Mouse (Mus musculus): ENCODE measurements around the gene Ugdh.
A peak's percentile ranks its signal among the peaks of the same experiment; 100 is the strongest.

Ugdh gene

DNA sequence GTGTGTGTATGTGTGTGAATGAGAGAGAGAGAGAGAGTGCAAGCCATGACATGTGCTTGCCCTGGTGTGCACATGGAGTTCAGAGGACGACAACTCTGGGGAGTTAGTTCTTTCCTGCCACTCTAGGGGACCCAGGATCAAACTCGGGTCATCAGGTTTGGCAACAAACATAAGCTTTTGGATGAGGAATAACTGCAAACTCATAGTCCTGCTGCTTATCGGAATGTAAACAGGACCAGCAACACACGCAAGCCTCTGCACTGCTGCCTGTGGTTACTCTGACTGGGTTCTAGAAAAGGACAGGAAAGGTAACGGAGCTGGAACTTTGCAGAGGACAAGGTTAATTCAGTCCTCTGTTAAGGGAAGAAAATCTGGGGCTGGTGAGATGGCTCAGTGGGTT lies 10.5 kb downstream of the Ugdh start:
- no peak for DNase-seq

- peak; percentile 58 to 70 for DNase-seq
Measured at GRCm38 (mm10) chr5:65424215-65424614, 11.5 kb downstream of the Ugdh start.

GRCm38 (mm10) chr5:65422803-65423202 lies 12.9 kb downstream of the Ugdh start:
- peak; percentile 46 to 56 for DNase-seq

- peak in 1 of 2 experiments; percentile 26 for DNase-seq
Measured at GRCm38 (mm10) chr5:65420822-65421221, 14.9 kb downstream of the Ugdh start.

- no peak for DNase-seq
Measured at GRCm38 (mm10) chr5:65419136-65419535, 16.6 kb downstream of the Ugdh start.

DNA sequence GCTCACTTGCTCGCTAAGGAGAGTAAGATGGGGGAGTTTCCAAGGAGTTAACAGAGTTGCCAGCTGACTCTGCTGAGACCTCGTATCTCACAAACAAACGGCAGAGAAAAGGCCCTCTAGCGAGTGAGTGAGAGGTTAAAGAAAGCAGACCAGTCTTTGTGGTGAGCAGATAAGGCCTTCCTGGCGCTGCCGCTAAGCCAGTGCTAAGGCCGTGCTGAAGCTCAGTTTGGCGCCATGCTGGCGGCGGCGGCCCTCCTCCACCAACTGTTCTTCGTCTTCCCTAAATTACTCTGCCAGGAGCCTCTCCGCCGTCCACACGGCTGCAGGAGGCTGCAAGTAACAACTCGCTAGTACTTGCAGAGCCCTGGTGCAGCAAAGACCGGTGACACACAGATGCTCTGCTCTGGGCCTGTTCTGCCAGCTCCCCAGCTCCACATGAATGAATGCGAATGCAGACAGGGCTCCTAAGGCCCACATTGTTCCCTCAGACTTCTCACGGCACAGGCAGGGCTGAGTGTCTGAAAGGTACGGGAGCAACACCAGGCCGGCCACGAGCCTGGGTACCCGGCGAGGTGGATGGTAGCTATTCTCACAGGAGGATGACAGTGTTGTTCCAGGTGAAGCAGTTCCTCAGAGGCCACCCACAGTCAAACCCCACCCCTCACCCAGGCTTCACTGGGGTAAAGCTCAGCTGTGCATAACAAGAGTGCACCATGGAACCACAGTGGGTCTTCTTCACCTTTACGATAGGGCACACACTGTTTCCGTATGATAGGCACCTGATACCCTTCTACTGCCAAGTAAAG lies 19.9 kb downstream of the Ugdh start:
- no peak for DNase-seq

- no peak for DNase-seq
Measured at GRCm38 (mm10) chr5:65407989-65408388, 27.8 kb downstream of the Ugdh start.

DNA sequence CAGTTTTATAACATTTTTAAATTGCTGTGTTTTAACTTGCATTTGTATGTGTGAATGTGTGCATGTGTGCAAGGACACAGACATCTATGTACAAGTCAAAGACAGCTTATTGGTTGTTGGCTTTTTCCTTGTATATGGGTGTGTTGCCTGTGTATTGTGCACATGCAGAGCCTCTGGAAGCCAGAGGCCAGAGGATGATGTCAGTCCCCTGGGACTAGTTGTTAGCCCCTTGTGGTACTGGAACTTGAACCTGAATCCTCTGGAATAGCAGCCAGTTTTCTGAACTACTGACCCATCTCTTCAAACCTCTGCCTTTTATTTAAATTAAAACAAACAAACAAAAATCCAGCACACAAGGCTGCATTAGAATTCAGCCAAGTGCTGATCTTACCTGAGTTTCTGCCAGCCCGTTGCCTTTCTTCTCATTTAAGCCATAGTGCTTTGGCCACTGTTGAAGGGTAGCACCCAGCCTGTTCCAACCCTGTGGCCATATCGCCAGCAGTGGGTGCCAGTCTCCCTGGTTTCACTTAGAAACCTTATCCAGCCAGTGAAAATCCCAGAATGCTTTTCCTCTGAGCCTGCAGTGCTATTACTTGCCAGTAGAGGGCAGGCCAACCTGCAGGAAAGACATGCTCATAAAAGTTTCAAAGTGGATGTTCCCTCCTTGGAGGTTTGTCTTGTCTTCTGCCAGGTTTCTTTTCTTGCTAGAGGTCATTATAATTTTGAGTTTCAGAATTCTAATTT lies 34.3 kb downstream of the Ugdh start:
- DNase-seq = peak; percentile 86 to 90

DNA sequence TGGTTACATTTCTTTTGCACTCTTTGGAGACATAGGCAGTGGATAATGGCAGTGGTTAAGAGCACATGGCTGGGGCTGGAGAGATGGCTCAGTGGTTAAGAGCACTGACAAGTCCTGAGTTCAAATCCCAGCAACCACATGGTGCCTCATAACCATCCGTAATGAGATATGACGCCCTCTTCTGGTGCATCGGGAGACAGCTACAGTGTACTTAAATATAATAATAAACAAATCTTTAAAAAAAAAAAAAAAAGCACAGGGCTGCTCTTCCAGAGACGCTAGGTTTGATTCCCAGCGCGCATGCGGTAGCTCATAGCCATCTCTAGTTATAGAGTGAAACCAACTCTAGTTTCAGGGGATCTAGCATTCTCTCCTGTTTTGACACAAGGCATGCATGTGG lies 41.3 kb downstream of the Ugdh start:
- no peak for DNase-seq

DNA sequence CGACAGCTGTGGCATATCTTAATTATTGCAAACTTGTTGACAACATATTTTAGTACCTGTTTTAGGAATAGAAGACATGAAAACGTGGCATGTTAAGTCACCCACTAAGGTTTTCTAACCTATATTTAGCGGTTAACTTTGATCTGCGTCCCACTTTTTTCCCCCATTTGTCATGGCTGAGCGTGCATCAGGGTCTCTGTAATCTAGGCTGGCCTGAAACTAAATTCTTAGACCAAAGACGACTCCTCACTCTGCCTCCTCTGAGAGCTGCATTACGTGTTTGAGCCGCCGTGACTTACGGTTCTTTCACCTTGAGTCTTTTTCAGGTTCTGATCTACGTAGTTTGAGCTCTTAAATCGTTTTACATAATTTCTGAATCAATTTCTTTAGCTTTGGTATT lies 44.0 kb downstream of the Ugdh start:
- DNase-seq = peak in 1 of 2 experiments; percentile 6

DNA sequence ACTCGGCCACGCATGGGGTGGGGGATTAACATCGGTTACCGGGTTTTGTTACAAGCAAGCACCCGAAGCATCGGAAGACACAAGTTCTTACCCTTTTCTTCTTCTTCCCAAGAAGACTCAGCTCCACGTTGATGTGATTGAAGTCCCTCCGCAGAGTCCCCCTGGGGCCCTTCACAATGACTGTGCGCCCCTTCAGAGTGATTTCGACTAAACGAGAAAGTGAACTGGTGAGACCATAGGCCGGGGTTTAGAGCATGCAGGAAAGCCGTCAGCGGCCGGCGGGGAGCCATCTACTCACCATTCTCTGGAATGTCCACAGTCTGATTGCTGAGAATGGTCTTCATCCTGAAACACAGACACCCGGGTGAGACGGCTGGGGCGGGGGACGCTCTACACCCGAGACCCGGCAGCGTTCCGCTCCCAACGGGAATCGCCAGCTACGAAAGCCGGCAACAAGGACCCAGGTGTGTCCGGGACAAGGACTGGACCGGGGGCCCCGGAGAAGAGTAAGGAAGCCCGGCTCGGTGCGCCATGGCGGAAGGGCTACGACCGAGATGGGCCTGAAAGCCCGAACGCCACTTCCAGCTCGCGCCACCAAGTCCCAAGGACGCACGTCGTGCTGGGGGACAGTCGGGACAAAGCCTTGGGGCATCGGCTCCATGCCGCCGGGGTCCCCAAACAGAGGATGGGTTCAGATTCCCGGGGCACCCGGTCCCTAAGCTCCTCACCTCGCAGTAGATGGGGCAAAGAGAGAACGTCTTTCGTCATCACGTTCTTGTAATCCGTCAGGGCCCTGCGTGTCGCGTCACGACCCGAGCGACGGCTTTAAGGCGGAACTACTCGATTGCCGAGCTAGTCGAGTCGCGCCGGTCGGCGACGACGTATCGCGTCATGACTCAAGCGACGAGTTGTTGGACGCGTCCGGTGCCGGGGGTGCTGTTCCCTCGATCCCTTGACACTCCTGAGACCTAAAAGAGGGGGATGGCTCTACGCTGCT lies 44.8 kb downstream of the Ugdh start, which contains the start of the genes Rpl9 and Lias:
TSS of gene Rpl9 (minus strand) at position 797 of the 997 bp plus-strand sequence.
TSS of gene Lias (plus strand) at position 850 of the 997 bp plus-strand sequence.
- peak; percentile 98 to 99 for DNase-seq

DNA sequence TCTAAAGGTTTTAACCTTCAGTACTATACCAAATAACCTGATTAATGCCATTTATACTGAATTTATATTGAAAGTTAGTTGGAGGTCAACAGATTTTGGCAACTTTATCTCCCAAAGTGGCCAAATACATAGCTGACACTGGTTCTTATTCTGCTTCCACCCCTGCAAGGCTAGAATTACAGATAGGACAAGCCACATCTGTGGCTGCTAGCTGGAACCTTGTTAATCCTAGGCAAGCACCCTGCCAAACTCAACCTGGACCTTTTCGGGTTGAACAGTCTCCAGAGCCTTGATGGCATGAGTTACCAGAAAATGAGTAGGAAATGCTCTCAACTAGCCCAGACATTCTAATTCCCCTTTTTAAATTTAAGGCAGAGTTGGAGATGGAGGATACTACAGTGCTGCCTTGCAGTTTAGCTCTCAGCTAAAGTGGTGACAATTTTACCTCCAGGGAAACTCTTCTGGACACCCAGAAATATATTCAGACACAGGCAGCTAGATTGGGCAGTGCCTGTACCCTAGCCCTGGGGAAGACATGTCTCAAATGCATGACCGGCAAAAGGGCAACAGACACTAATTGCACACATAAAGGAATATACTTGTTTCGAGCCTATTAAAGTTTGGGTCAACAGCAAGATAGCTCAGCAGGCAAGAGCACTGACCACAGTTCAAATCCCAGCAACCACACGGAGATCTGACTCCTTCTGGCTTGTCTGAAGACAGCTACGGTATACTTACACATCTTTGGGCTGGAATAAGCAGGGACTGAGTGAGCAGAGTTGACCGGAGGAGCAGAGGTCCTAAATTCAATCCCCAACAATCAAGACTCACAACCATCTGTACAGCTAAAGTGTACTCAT lies 48.5 kb downstream of the Ugdh start:
- no peak for DNase-seq

GRCm38 (mm10) chr5:65385704-65386103 lies 50.0 kb downstream of the Ugdh start:
- no peak for DNase-seq

DNA sequence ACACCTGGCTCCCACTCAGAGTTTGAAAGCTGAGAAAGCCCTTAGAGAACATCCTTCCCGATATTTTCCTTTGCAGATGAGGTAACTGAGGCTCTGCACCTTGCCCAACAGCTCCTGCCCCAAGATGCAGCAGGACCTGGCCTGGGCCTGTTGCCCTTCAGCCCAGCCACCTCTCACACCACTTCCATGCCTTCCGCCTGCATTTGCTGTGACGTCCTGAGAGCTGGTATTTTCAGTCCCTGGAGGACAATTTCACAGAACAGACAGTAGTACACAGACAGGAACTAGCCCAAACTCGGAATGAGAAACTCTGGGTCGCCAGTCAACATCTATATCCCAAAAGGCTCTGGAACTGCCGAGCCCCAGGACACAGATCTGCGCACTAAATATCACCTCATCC lies 61.0 kb downstream of the Ugdh start:
- DNase-seq = no peak

DNA sequence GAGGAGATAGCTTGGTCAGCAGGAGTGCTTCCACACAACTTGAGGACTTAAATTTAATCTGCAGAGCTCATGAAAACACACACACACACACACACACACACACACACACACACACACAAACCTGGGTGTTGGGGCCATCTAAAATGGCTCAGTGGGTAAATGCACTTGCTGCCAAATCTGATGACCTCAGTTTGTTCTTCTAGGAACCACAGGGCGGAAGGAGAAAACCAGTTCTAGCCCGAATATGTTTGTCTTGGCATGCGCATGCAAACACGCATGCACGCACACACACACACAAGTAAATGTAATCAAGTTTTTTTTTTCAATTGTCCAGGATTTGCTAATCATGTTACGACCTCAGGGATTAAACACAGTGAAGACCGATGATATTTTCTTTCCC lies 64.2 kb downstream of the Ugdh start:
- no peak for DNase-seq

DNA sequence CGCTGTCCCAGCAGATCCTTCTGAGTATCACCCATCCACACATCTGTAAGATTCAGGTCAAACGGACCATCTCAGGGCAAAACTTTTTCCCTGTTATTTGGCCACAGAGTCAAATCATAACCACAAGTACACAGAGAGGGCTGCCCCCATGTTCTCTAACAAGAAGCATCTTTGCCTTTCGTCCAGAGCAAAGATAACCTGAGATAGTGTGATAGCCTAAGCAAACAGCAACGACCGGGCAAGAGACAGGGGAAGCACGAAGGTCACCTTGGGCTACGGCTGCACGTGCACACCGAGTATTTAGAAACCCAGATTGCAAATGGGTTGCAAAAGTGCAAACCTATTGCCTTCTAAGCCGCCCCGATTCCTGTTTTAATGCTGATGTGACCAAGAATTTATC lies 67.9 kb downstream of the Ugdh start:
- no peak for DNase-seq

Measured in kidney, postnatal 36 days (tissue).